Mouse (Mus musculus) erythroblast, embryonic 14.5 days (primary cell): ENCODE results near the gene Rhobtb1. TPM values are rescaled to one million over a fixed set of nuclear protein-coding genes. Genes with fewer than 3 reads are reported as not detected.

Source experiments
- H3K27me3 ChIP-seq: 2 replicates; pipeline ENCODE4 v1.6.1; 2012; ENCODE audit warnings: inconsistent platforms; ENCODE audit not compliant: control insufficient read depth
- H3K36me3 ChIP-seq: 2 replicates; pipeline ENCODE4 v1.6.1; 2012; ENCODE audit warnings: mild to moderate bottlenecking, inconsistent platforms; ENCODE audit not compliant: control insufficient read depth
- H3K4me1 ChIP-seq: 2 replicates; pipeline ENCODE4 v1.6.1; 2012; ENCODE audit warnings: inconsistent platforms; ENCODE audit not compliant: control insufficient read depth
- H3K4me3 ChIP-seq: replicated peaks from 2 replicates; pipeline ENCODE3; 2012; ENCODE audit warnings: moderate library complexity, mild to moderate bottlenecking, inconsistent platforms
- H3K9me3 ChIP-seq: 2 replicates; pipeline ENCODE4 v1.6.1; 2012; ENCODE audit warnings: low read length, inconsistent platforms, mixed read lengths; ENCODE audit not compliant: control insufficient read depth
- GATA1 ChIP-seq: IDR thresholded peaks from 2 replicates; pipeline ENCODE4 v1.6.1; 2012; ENCODE audit warnings: low read length, inconsistent platforms, mixed read lengths
- TAL1 ChIP-seq: IDR thresholded peaks from 3 replicates; pipeline ENCODE4 v1.6.1; 2012; ENCODE audit warnings: low read length, inconsistent platforms, mixed read lengths
- polyA plus RNA-seq: library from polyadenylated mRNA; stranded (reverse); fragments of >175 nt; gene quantifications from 2 replicates; pipeline ENCODE4 v1.2.3, GENCODE M21; 2012

The Rhobtb1 gene
- polyA plus RNA-seq, 1 experiment = 0.03 TPM

DNA sequence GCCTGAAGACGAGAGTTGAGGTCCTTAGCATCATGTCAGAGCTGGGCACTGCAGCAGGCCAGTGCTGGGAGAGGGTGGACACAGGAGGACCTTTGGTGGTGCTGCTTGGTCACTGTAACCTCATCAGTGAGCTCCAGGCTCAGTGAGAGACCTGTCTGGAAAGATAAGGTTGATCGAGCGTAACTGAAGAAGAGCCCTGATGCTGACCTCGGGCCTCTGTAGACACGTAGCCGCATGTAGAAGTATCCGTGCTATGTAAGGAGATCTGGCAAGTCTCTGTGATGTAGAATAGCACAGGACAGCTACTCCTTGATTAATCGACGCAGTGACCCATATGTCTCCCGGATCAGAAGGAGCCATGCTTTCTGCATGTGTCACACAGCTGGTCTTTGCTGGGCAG is 42.5 kb downstream of the Rhobtb1 start:
- Histone ChIP-seq H3K27me3 (no peaks in the 10 kb centered on the region), H3K36me3 (no peaks in the 10 kb centered on the region), H3K9me3 (no peaks in the 10 kb centered on the region), H3K4me3 (no peak overlapping the region), H3K4me1 (no peaks in the 10 kb centered on the region)
- TF ChIP-seq GATA1 (no peak), TAL1 (no peak)

DNA sequence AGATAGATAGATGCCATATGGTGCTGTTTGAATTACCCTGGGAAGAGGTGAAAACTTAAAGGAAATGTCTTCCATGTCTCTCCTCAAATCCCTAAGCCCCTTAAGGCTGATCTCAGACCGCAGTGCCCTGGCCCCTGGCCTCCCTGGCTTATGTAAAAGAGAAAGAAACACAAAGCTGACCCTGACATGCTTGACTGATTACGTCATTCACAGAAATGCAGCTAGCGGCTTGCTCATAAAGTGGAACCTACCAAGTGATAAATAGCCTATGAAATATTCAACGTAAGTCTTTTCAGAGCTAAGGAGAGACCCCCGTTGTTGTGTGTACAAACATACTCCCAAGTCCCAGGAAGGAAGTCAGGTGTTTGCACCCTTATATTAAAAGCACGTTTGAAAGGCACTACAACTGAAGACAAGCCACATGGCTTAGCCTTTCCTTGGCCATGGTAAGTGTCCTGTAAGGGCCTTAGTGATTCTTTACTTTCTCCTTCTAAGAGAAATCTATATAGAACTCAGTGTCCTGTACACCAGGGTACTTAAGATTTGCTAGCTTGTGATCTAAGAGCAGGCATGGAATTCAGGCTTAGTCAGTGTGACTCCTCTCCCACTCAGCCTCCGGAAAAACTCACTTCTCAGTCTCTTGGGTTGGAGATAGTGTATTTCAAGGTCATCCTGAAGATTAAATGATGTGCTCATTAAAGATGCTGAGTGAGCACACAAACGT is 53.6 kb downstream of the Rhobtb1 start:
- TF ChIP-seq TAL1 = no peak
- TF ChIP-seq GATA1 = no peak
- peaks cover 8% of the 10 kb centered on the region for H3K9me3 ChIP-seq
- no peaks in the 10 kb centered on the region for H3K36me3 ChIP-seq
- no peak overlapping the region for H3K4me3 ChIP-seq
- H3K4me1 ChIP-seq = no peaks in the 10 kb centered on the region
- H3K27me3 ChIP-seq = no peaks in the 10 kb centered on the region

DNA sequence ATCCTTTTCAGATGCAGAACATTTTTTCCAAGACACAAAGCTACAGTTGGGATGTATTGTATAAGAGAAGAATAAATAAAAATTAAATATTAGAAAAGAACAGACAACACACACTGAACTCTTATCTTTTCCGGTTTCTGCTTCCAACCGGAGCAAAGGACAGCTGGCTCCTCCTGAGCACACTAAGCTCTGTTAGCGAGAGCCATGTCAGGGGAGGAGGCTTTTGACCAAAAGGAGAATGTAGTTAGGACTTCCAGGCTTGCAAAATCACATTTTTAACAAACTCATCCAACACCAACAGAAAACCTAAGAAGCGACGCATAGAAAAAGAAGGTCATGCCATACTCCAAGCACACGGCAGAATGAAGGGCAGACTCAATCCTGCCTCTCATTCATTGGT is 54.8 kb downstream of the Rhobtb1 start:
- H3K9me3 ChIP-seq = peaks cover 8% of the 10 kb centered on the region
- peaks cover 4% of the 10 kb centered on the region; the same call in 1 of the 2 replicates for H3K27me3 ChIP-seq
- no peaks in the 10 kb centered on the region for H3K4me1 ChIP-seq
- H3K36me3 ChIP-seq = no peaks in the 10 kb centered on the region
- TF ChIP-seq GATA1 = no peak
- no peak for TF ChIP-seq TAL1
- H3K4me3 ChIP-seq = no peak overlapping the region

DNA sequence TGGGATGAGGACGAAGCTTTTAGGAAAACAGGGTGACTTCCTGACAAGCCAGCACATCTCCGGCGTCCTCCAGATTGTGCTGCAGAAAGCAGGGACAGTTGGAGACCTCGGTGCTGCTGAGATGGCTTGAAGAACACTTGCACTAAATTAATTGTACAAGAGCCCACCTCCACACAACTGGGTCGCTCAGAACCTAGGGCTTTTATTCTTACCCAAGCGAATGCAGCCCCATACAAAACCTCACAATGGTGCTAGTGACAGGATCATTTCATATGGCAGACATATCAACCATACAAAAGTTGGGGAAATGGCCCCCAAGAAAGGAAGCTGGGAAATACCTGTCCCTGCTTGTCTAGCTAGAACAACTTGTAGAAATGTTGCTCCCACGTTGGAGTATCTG is 56.2 kb downstream of the Rhobtb1 start:
- no peaks in the 10 kb centered on the region for H3K4me1 ChIP-seq
- no peak overlapping the region for H3K4me3 ChIP-seq
- H3K9me3 ChIP-seq = peaks cover 8% of the 10 kb centered on the region
- peaks cover 18% of the 10 kb centered on the region for H3K27me3 ChIP-seq
- no peaks in the 10 kb centered on the region for H3K36me3 ChIP-seq
- TF ChIP-seq TAL1 = no peak
- no peak for TF ChIP-seq GATA1

DNA sequence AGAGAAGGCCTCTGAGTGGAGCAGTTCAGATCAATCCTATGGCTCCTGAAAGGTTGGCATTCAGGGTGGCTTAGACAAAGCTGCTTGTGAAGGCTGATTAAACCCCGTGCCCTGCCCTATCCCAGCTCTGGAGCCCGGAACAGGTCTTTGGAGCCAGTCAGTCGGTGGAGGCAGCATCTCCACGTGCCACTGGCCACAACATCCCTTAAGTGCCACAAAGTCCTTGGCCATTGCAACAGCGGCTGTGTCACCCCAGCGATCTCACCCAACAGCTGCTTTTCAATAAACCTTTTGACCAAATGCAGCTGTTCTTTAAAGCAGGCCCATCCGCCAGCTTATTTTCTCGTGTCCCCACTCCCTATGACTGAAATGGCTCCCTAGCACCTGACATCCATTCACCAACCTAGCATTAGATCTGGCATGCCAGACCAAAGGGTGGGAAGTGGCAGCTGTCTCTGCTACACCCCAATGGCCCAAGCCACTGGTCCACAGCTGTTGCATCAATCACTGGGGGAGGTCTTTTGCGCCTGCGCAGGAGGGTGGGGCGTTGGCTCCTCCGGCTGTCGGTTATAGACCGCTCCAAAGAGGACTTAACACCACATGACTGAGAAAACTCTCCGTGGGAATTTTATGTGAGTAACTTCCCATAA is 56.9 kb downstream of the Rhobtb1 start:
- Histone ChIP-seq H3K4me1 (no peaks in the 10 kb centered on the region; the same call in none of the 2 replicates), H3K9me3 (peaks cover 8% of the 10 kb centered on the region), H3K36me3 (no peaks in the 10 kb centered on the region), H3K4me3 (no peak overlapping the region), H3K27me3 (peaks cover 24% of the 10 kb centered on the region)
- TF ChIP-seq TAL1 (no peak), GATA1 (no peak)

DNA sequence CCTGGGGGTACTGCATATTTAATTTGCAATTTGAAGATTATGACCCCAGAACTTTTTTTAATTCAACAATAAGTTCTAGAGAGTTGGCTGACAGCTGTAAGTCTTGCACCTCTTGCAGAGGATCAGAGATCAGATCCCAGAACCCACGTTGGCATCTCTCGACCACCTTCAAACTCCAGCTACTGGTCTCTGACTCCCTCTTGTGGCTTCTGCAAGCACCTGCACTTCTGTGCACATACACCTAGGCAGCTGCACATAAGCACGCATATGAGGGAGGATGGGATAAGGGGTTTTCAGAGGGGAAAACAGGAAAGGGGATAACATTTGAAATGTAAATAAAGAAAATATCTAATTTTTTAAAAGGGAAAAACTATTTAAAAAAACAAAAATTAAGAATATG is 57.5 kb downstream of the Rhobtb1 start:
- H3K4me1 ChIP-seq = peaks cover 3% of the 10 kb centered on the region

DNA sequence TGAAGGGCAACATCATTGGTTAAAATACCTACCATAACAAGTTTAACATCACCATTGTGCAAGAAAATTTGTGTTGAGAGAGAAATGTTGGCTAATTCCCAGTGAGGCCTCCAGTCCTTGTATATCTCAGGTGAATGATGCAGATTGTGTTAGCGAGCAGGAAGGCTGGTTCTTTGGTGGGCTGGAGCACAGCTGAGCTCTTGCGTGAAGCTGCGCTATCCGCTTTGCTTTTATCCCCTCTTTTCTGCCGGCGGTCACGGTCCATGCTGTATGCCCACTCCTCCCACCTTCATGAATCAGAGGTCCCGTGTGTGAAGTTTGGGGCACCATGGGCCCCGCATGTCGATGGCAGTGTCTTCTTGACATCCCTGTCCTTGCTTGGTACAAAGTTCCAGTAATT is 58.8 kb downstream of the Rhobtb1 start:
- TF ChIP-seq GATA1 (no peak), TAL1 (no peak)
- Histone ChIP-seq H3K4me3 (no peak overlapping the region), H3K27me3 (peaks cover 37% of the 10 kb centered on the region)

More for the DNA sequence above, 57.5 kb downstream of the Rhobtb1 start:
- Histone ChIP-seq H3K27me3 (peaks cover 30% of the 10 kb centered on the region), H3K9me3 (peaks cover 5% of the 10 kb centered on the region), H3K36me3 (no peaks in the 10 kb centered on the region), H3K4me3 (no peak overlapping the region)
- no peak for TF ChIP-seq TAL1
- no peak for TF ChIP-seq GATA1

DNA sequence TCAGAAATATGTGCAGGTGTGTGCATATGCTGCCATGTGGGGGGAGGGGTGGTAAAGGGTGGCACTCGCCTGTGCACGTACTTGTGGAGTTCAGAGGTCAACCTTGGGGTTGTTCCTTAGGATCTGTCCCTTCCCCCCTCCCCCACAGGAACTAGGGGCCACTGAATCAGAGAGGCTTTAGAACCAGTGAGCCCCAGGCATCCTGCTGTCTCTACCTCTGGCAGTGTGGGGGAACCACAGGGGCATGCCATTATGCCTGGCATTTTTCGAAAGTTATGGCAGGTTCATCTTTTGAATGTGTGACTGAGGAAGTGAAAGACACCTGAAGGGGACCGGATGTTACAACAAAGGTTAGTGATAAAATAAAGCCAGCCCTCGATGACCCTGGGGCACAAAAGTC is 59.4 kb downstream of the Rhobtb1 start:
- Histone ChIP-seq H3K4me3 (no peak overlapping the region), H3K27me3 (peaks cover 37% of the 10 kb centered on the region), H3K4me1 (peaks cover 3% of the 10 kb centered on the region), H3K36me3 (no peaks in the 10 kb centered on the region), H3K9me3 (peaks cover 2% of the 10 kb centered on the region)
- TF ChIP-seq GATA1 = no peak
- TF ChIP-seq TAL1 = no peak

More for the DNA sequence above, 58.8 kb downstream of the Rhobtb1 start:
- H3K9me3 ChIP-seq = peaks cover 2% of the 10 kb centered on the region
- H3K4me1 ChIP-seq = peaks cover 3% of the 10 kb centered on the region
- H3K36me3 ChIP-seq = no peaks in the 10 kb centered on the region

DNA sequence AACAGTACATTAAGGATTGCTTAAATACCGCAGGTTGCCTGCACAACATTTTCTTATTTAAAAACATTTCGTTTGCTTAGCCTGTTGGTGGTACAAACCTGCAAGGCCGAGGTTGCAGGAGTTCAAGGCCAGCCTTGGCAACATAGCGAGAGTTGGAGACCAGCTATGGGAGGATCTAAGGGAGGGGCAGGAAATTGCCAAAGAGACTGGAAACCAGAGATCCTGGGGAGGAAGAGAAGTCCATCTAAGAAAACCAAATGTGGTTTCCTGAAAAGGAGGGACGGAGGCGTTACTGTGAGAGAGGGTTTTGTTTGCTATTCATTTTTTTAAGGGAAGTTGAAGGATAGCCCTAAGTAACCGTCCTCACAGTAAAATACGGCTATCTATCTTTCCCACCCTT is 60.3 kb downstream of the Rhobtb1 start:
- TF ChIP-seq TAL1 = no peak
- TF ChIP-seq GATA1 = no peak
- H3K4me3 ChIP-seq = no peak overlapping the region

DNA sequence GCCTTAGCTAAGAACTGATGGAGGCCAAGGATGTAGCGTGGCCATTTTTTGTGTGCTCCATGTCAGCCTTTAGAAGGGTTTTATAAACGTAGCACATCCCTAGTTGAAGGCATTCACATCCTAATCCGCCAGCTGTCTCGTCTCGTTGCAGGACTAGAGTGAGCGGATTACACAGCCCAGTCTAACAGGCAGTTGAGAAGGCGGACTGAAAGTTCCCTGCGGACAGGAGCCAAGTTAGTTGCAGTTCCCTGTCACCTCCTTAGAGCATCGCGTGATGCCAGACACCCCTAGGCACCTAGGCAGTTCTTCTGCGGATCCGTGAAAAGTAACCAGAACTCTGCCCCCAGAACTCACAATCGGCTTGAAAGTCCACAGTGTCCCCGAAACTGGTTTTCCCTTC is 60.7 kb downstream of the Rhobtb1 start:
- no peaks in the 10 kb centered on the region; the same call in 1 of the 2 replicates for H3K36me3 ChIP-seq
- H3K4me1 ChIP-seq = peaks cover 3% of the 10 kb centered on the region
- H3K4me3 ChIP-seq = peak overlapping the region; percentile 30
- H3K27me3 ChIP-seq = peaks cover 37% of the 10 kb centered on the region
- H3K9me3 ChIP-seq = peaks cover 2% of the 10 kb centered on the region
- TF ChIP-seq GATA1 = no peak
- TF ChIP-seq TAL1 = no peak

More for the DNA sequence above, 60.3 kb downstream of the Rhobtb1 start:
- H3K36me3 ChIP-seq = no peaks in the 10 kb centered on the region; the same call in 1 of the 2 replicates
- peaks cover 37% of the 10 kb centered on the region for H3K27me3 ChIP-seq
- H3K9me3 ChIP-seq = peaks cover 2% of the 10 kb centered on the region
- peaks cover 3% of the 10 kb centered on the region for H3K4me1 ChIP-seq
